In genomic region chr4:76351201-76351979, GRCm38 (mm10) we compare ENCODE assay signal across 21 mouse cellular contexts.
A peak's percentile ranks its signal among the peaks of the same experiment; 100 is the strongest.
DNase-seq lines count a peak whose midpoint lies in the region; ATAC-seq lines count a peak whose summit lies in the region.
"Had no signal": no experiment of that assay in that cellular context is flagged by ENCODE, and none has a peak within 500 bp of the region (broad histone marks: within the 10 kb centered on the region; RNA-seq: fewer than 3 reads in every experiment).

No protein-coding gene starts in this region.

- ATAC-seq in kidney, embryonic 16.5 days (ENCODE audit: low FRiP score, low TSS enrichment) = peak; percentile 85
- peak; percentile 50; the same call in 1 of the 2 replicates for ATAC-seq in neural tube, embryonic 11.5 days (ENCODE audit: insufficient read depth, low FRiP score, low TSS enrichment)
- ATAC-seq in neural tube, embryonic 14.5 days (ENCODE audit: low read depth) = peak; percentile 50; the same call in 1 of the 2 replicates
- ATAC-seq: activated CD4-positive, CD25-positive, alpha-beta regulatory T cell, adult 4 months; forebrain, embryonic 13.5 days; intestine, postnatal 0 days; Patski had no signal

- H3K9me3 ChIP-seq in kidney, embryonic 16.5 days (ENCODE audit: low read length) = no peaks in the 10 kb centered on the region
- no peaks in the 10 kb centered on the region for H3K9me3 ChIP-seq in neural tube, embryonic 11.5 days (ENCODE audit: control insufficient read depth, low read length)
- H3K9me3 ChIP-seq in neural tube, embryonic 14.5 days (ENCODE audit: control insufficient read depth, low read length) = no peaks in the 10 kb centered on the region
- H3K9me3 ChIP-seq: forebrain, embryonic 13.5 days; hindbrain, embryonic 15.5 days had no signal

- H3K4me3 ChIP-seq in kidney, embryonic 16.5 days (ENCODE audit: low read length) = no peak overlapping the region
- no peak overlapping the region for H3K4me3 ChIP-seq in neural tube, embryonic 11.5 days (ENCODE audit: low read depth, low read length)
- no peak overlapping the region for H3K4me3 ChIP-seq in neural tube, embryonic 14.5 days (ENCODE audit: low read depth, low read length)
- H3K4me3 ChIP-seq: forebrain, embryonic 13.5 days; hindbrain, embryonic 15.5 days; layer of hippocampus, adult 2 months; left cerebral cortex, adult 2 months had no signal

- no peaks in the 10 kb centered on the region for H3K27me3 ChIP-seq in kidney, embryonic 16.5 days (ENCODE audit: insufficient read depth, low read length)
- no peaks in the 10 kb centered on the region for H3K27me3 ChIP-seq in neural tube, embryonic 11.5 days (ENCODE audit: control insufficient read depth, insufficient read depth, low read length)
- H3K27me3 ChIP-seq in neural tube, embryonic 14.5 days (ENCODE audit: control insufficient read depth, insufficient read depth, low read length) = no peaks in the 10 kb centered on the region
- H3K27me3 ChIP-seq: forebrain, embryonic 13.5 days; hindbrain, embryonic 15.5 days; Patski had no signal

- peak overlapping the region; percentile 62 for H3K27ac ChIP-seq in kidney, embryonic 16.5 days (ENCODE audit: low read length)
- peak overlapping the region; percentile 29; the same call in 1 of the 2 replicates for H3K27ac ChIP-seq in neural tube, embryonic 11.5 days (ENCODE audit: low read depth, low read length)
- H3K27ac ChIP-seq in neural tube, embryonic 14.5 days (ENCODE audit: low read depth, low read length) = no peak overlapping the region
- H3K27ac ChIP-seq: forebrain, embryonic 13.5 days; hindbrain, embryonic 15.5 days; layer of hippocampus, adult 2 months; left cerebral cortex, adult 2 months had no signal

- no peaks in the 10 kb centered on the region for H3K36me3 ChIP-seq in kidney, embryonic 16.5 days (ENCODE audit: insufficient read depth, low read length)
- no peaks in the 10 kb centered on the region for H3K36me3 ChIP-seq in neural tube, embryonic 11.5 days (ENCODE audit: control insufficient read depth, insufficient read depth, low read length)
- no peaks in the 10 kb centered on the region for H3K36me3 ChIP-seq in neural tube, embryonic 14.5 days (ENCODE audit: control insufficient read depth, insufficient read depth, low read length)
- H3K36me3 ChIP-seq: hindbrain, embryonic 15.5 days had no signal

- peaks cover 25% of the 10 kb centered on the region for H3K4me1 ChIP-seq in kidney, embryonic 16.5 days (ENCODE audit: insufficient read depth, low read length)
- peaks cover 4% of the 10 kb centered on the region for H3K4me1 ChIP-seq in neural tube, embryonic 11.5 days (ENCODE audit: control insufficient read depth, insufficient read depth, low read length)
- H3K4me1 ChIP-seq in neural tube, embryonic 14.5 days (ENCODE audit: control insufficient read depth, insufficient read depth, low read length) = peaks cover 9% of the 10 kb centered on the region

- 0 out of 2 replicates have a peak overlapping the region, but pooled peaks have one; percentile 2 for H3K4me2 ChIP-seq in kidney, embryonic 16.5 days (replicated peaks; ENCODE audit: low read depth, low read length)
- H3K4me2 ChIP-seq in neural tube, embryonic 11.5 days (ENCODE audit: low read depth) = no peak overlapping the region
- H3K4me2 ChIP-seq in neural tube, embryonic 14.5 days (ENCODE audit: low read depth, low read length) = no peak overlapping the region
- H3K4me2 ChIP-seq: forebrain, embryonic 13.5 days; hindbrain, embryonic 15.5 days had no signal

- no peak for DNase-seq in kidney, postnatal 10 days
- no peak for DNase-seq in neural tube, embryonic 11.5 days (ENCODE audit: low spot score)
- DNase-seq in neural tube, embryonic 10.5 days (ENCODE audit: extremely low spot score, low spot score) = no peak
- peak; percentile 32 for DNase-seq in forelimb bud, embryonic 11.5 days (ENCODE audit: low read depth, low spot score)
- no peak for DNase-seq in cerebellum, postnatal 36 days
- DNase-seq: adrenal gland, postnatal 25 days; cerebellum, adult 2 months; gastrocnemius, postnatal 25 days; liver; lung, adult 2 months; right cerebral cortex, postnatal 14 days; thymus, postnatal 25 days had no signal

- WGBS in kidney, embryonic 16.5 days = 18% methylated on average over 8 of the region's 8 CpGs
- 45% methylated on average over 8 of the region's 8 CpGs for WGBS in neural tube, embryonic 11.5 days
- 35% methylated on average over 8 of the region's 8 CpGs for WGBS in neural tube, embryonic 14.5 days

- no peak overlapping the region for H3K9ac ChIP-seq in kidney, embryonic 16.5 days (replicated peaks; ENCODE audit: low read length)
- H3K9ac ChIP-seq in neural tube, embryonic 11.5 days (ENCODE audit: low read length) = no peak overlapping the region
- H3K9ac ChIP-seq in neural tube, embryonic 14.5 days (replicated peaks; ENCODE audit: low read depth, low read length) = no peak overlapping the region
- H3K9ac ChIP-seq: forebrain, embryonic 13.5 days; hindbrain, embryonic 15.5 days had no signal
